Mouse (Mus musculus) hindbrain, postnatal 0 days (tissue): ENCODE results near the gene Lhfpl4. TPM values are rescaled to one million over a fixed set of nuclear protein-coding genes. Genes with fewer than 3 reads are reported as not detected.

Source experiments
- ATAC-seq: fragments of 200-750 bp; cut with Nextera tagmentation; 2 replicates; pipeline ENCODE4 v1.8.0; 2017; ENCODE audit warnings: mild to moderate bottlenecking, moderate TSS enrichment, moderate library complexity
- DNase-seq: peaks from one replicate; pipeline ENCODE4 v3.0.0-alpha.2; 2015; ENCODE audit warnings: low spot score
- H3K27ac ChIP-seq: fragments of 300-500 bp; sonication (generic); 2 replicates; pipeline ENCODE4 v1.5.1; 2014; ENCODE audit warnings: mild to moderate bottlenecking
- H3K27me3 ChIP-seq: fragments of 300-500 bp; sonication (generic); 2 replicates; pipeline ENCODE4 v1.6.1; 2014; ENCODE audit warnings: low read length, mixed read lengths; ENCODE audit not compliant: insufficient read depth
- H3K36me3 ChIP-seq: fragments of 300-500 bp; sonication (generic); 2 replicates; pipeline ENCODE4 v1.6.1; 2014; ENCODE audit warnings: low read length, mixed read lengths; ENCODE audit not compliant: insufficient read depth
- H3K4me1 ChIP-seq: fragments of 300-500 bp; sonication (generic); 2 replicates; pipeline ENCODE4 v1.6.1; 2014; ENCODE audit warnings: antibody characterized with exemption, low read length, mixed read lengths; ENCODE audit not compliant: insufficient read depth
- H3K4me2 ChIP-seq: fragments of 300-500 bp; sonication (generic); 2 replicates; pipeline ENCODE4 v1.6.1; 2014; ENCODE audit warnings: low read depth, mild to moderate bottlenecking, low read length, moderate library complexity, mixed read lengths
- H3K4me3 ChIP-seq: fragments of 300-500 bp; sonication (generic); 2 replicates; pipeline ENCODE4 v1.5.1; 2014; ENCODE audit warnings: low read length
- H3K9ac ChIP-seq: fragments of 300-500 bp; sonication (generic); replicated peaks from 2 replicates; pipeline ENCODE4 v1.6.1; 2014; ENCODE audit warnings: mild to moderate bottlenecking, low read length, moderate library complexity, mixed read lengths
- H3K9me3 ChIP-seq: fragments of 300-500 bp; sonication (generic); 2 replicates; pipeline ENCODE4 v1.6.1; 2016; ENCODE audit warnings: low read length, mixed read lengths
- CTCF ChIP-seq: IDR thresholded peaks from 2 replicates; pipeline ENCODE4 v1.5.1; 2016; ENCODE audit warnings: antibody characterized with exemption, control low read depth, low read depth
- WGBS: fragments of 180-500 bp; shearing (Covaris S2); extraction: QIAGEN DNeasy Blood & Tissue Kit; methylation state at CpG from one replicate; pipeline ENCODE4 v1.1.7; 2014; 5-methylcytosine and 5-hydroxymethylcytosine counted together
- polyA plus RNA-seq: library from polyadenylated mRNA; unstranded; fragments of >200 nt; fragmentation: Nextera tagmentation; extraction: Ambion mirVana; gene quantifications from 2 replicates; pipeline ENCODE4 v1.2.1, GENCODE M21; 2015
- total RNA-seq: library from RNA; depleted of rRNA; stranded (reverse); fragments of >200 nt; gene quantifications from 2 replicates; pipeline ENCODE4 v1.2.3, GENCODE M21; 2014; rRNA removed

Gene Lhfpl4
- total and polyA plus RNA-seq, 2 experiments from 2014 or later: 56.0 to 72.9 TPM

- WGBS: 97% methylated on average over 10 of the region's 10 CpGs
- Histone ChIP-seq H3K9ac (no peak overlapping the region), H3K27ac (no peak overlapping the region), H3K9me3 (no peaks in the 10 kb centered on the region), H3K27me3 (no peaks in the 10 kb centered on the region), H3K4me2 (no peak overlapping the region), H3K4me1 (no peaks in the 10 kb centered on the region), H3K4me3 (no peak overlapping the region), H3K36me3 (peaks cover 55% of the 10 kb centered on the region)
- DNase-seq (no peak), ATAC-seq (no peak)
- no peak for TF ChIP-seq CTCF
These were observed 74.4 kb downstream of the Lhfpl4 start for GRCm38 (mm10) chr6:113120806-113121205.

Other genes with a start within 250 kb of the Lhfpl4 start
- gene Srgap3, start 248.1 kb downstream of the Lhfpl4 start, total RNA-seq: 49.4 and 55.8 TPM in 2 replicates
- gene Srgap3, start 248.1 kb downstream of the Lhfpl4 start, polyA plus RNA-seq: 20.6 and 23.7 TPM in 2 replicates
- gene Thumpd3, start 149.2 kb downstream of the Lhfpl4 start, total RNA-seq: 29.3 and 42.2 TPM in 2 replicates
- 45.3 and 45.5 TPM in 2 replicates for gene Thumpd3, start 149.2 kb downstream of the Lhfpl4 start, polyA plus RNA-seq
- gene Setd5, start 118.0 kb downstream of the Lhfpl4 start, total RNA-seq: 82.3 and 94.4 TPM in 2 replicates
- 47.1 and 50.0 TPM in 2 replicates for gene Setd5, start 118.0 kb downstream of the Lhfpl4 start, polyA plus RNA-seq
- gene Mtmr14, start 42.5 kb upstream of the Lhfpl4 start, total RNA-seq: 48.9 and 49.8 TPM in 2 replicates
- 29.1 and 34.8 TPM in 2 replicates for gene Mtmr14, start 42.5 kb upstream of the Lhfpl4 start, polyA plus RNA-seq
- gene Cpne9, start 86.9 kb upstream of the Lhfpl4 start, total RNA-seq: 4.2 and 16.9 TPM in 2 replicates
- gene Cpne9, start 86.9 kb upstream of the Lhfpl4 start, polyA plus RNA-seq: 16.1 and 18.6 TPM in 2 replicates
- 34.4 and 34.6 TPM in 2 replicates for gene Brpf1, start 111.8 kb upstream of the Lhfpl4 start, total RNA-seq
- gene Brpf1, start 111.8 kb upstream of the Lhfpl4 start, polyA plus RNA-seq: 12.3 and 12.8 TPM in 2 replicates
- gene Ogg1, start 131.6 kb upstream of the Lhfpl4 start, total RNA-seq: 14.6 and 17.9 TPM in 2 replicates
- 8.6 and 8.9 TPM in 2 replicates for gene Ogg1, start 131.6 kb upstream of the Lhfpl4 start, polyA plus RNA-seq
- gene Camk1, start 148.6 kb upstream of the Lhfpl4 start, total RNA-seq: 96.5 and 105 TPM in 2 replicates
- gene Camk1, start 148.6 kb upstream of the Lhfpl4 start, polyA plus RNA-seq: 109 and 111 TPM in 2 replicates
- 26.2 and 33.1 TPM in 2 replicates for gene Tada3, start 182.5 kb upstream of the Lhfpl4 start, total RNA-seq
- 57.5 and 61.8 TPM in 2 replicates for gene Tada3, start 182.5 kb upstream of the Lhfpl4 start, polyA plus RNA-seq
- 178 and 195 TPM in 2 replicates for gene Arpc4, start 182.7 kb upstream of the Lhfpl4 start, total RNA-seq
- 475 and 479 TPM in 2 replicates for gene Arpc4, start 182.7 kb upstream of the Lhfpl4 start, polyA plus RNA-seq
- gene Ttll3, start 193.9 kb upstream of the Lhfpl4 start, total RNA-seq: 11.9 and 13.1 TPM in 2 replicates
- 10.3 and 11.6 TPM in 2 replicates for gene Ttll3, start 193.9 kb upstream of the Lhfpl4 start, polyA plus RNA-seq
- gene Rpusd3, start 224.0 kb upstream of the Lhfpl4 start, total RNA-seq: 20.8 and 23.6 TPM in 2 replicates
- gene Rpusd3, start 224.0 kb upstream of the Lhfpl4 start, polyA plus RNA-seq: 24.2 and 27.3 TPM in 2 replicates
- gene Cidec, start 240.4 kb upstream of the Lhfpl4 start, total RNA-seq: not detected in 2 replicates
- gene Cidec, start 240.4 kb upstream of the Lhfpl4 start, polyA plus RNA-seq: not detected in 2 replicates
- 48.6 and 57.9 TPM in 2 replicates for gene Jagn1, start 247.2 kb upstream of the Lhfpl4 start, total RNA-seq
- 80.2 and 82.3 TPM in 2 replicates for gene Jagn1, start 247.2 kb upstream of the Lhfpl4 start, polyA plus RNA-seq